Mouse (Mus musculus): ENCODE data around the gene Chd6. TPM values are rescaled to one million over a fixed set of nuclear protein-coding genes. Genes with fewer than 3 reads are reported as not detected.

Chd6 gene
- total and polyA plus RNA-seq, 3 experiments: 10.8 to 19.7 (median 14.0) TPM

DNA sequence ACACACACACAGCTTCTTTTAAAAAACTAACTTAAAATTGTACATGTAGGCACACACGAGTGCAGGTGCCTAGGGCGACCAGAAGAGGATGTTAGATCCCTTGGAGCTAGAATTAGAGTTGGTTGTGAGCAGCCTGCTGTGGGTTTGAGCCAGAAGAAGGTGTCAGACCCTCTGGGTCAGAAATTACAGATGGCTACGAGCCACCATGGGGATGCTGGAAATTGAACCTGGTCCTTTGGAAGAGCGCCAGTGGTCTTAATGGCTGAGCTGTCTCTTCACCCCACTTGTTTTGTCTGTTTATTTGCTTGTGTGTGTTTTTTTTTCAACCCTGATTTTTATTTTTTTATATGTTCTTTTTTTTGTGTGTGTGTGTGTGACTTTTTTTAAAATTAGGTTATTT, 174.4 kb downstream of the Chd6 start:
- in situ Hi-C loops (cut with MboI; ENCODE audit: low pct_ligation_motif_present, low pct_unique_long_range_greater_than_20kb, low sequenced_read_pairs) (no loop called here), dilution Hi-C loops (cut with MboI; ENCODE audit: extremely low pct_ligation_motif_present, extremely low pct_unique_long_range_greater_than_20kb, low sequenced_read_pairs) (no loop called here)
- Histone ChIP-seq H3K4me2 (ENCODE audit: insufficient read depth, low read depth, poor library complexity, severe bottlenecking) (no peak overlapping the region), H3K27me3 (replicated peaks) (peaks cover 6% of the 10 kb centered on the region), H3K4me1 (ENCODE audit: control insufficient read depth in 1 of 2, insufficient read depth in 2 of 2) (no peaks in the 10 kb centered on the region), H3K79me2 (replicated peaks; ENCODE audit: control insufficient read depth, extremely low read depth, insufficient read depth, poor library complexity, severe bottlenecking) (no peaks in the 10 kb centered on the region), H3K27ac (ENCODE audit: insufficient read depth, low read depth) (no peak overlapping the region), H3K36me3 (replicated peaks in 1 of 2; ENCODE audit: control insufficient read depth in 1 of 2, insufficient read depth in 1 of 2, low read length in 1 of 2) (no peaks in the 10 kb centered on the region), H3K9ac (ENCODE audit: insufficient read depth, low read depth) (no peak overlapping the region), H3K4me3 (replicated peaks in 1 of 3; ENCODE audit: low read depth in 2 of 3, low read length in 2 of 3, poor library complexity in 1 of 3) (no peak overlapping the region), H3K9me3 (replicated peaks; ENCODE audit: low read length) (no peaks in the 10 kb centered on the region)
- DNase-seq (ENCODE audit: extremely low read depth): no peak
- no peak for TF ChIP-seq MEF2A (IDR thresholded peaks at IDR 0.05; ENCODE audit: borderline replicate concordance, low read depth, low read length)
- no peak for TF ChIP-seq CHD1 (IDR thresholded peaks at IDR 0.05; ENCODE audit: low read depth, low read length)
- no peak for TF ChIP-seq JUN (IDR thresholded peaks at IDR 0.05; ENCODE audit: insufficient read depth, low read depth, low read length)
- no peak for TF ChIP-seq TBP (conservative IDR thresholded peaks at IDR 0.05; ENCODE audit: low read depth, low read length)
- TF ChIP-seq NELFE (IDR thresholded peaks at IDR 0.05; ENCODE audit: low read depth, low read length): no peak
- TF ChIP-seq KAT2A (IDR thresholded peaks at IDR 0.05; ENCODE audit: insufficient replicate concordance, low read length): no peak
- no peak for TF ChIP-seq RCOR1 (conservative IDR thresholded peaks at IDR 0.05; ENCODE audit: low read depth, low read length)
- no peak for TF ChIP-seq ZNF384 (IDR thresholded peaks at IDR 0.05; ENCODE audit: low read depth, low read length)
- TF ChIP-seq MAX (IDR thresholded peaks at IDR 0.05; ENCODE audit: low read length): no peak
- TF ChIP-seq CTCF (conservative IDR thresholded peaks at IDR 0.05 in 1 of 2, IDR thresholded peaks at IDR 0.05 in 1 of 2; ENCODE audit: low read depth in 2 of 2, low read length in 2 of 2): no peak
- TF ChIP-seq ETS1 (conservative IDR thresholded peaks at IDR 0.05; ENCODE audit: low read depth, low read length): no peak
- TF ChIP-seq TCF12 (IDR thresholded peaks at IDR 0.05; ENCODE audit: low read depth, low read length): no peak
- TF ChIP-seq HCFC1 (IDR thresholded peaks at IDR 0.05; ENCODE audit: low read depth, low read length): no peak
- TF ChIP-seq ELF1 (IDR thresholded peaks at IDR 0.05; ENCODE audit: low read depth, low read length): no peak
- TF ChIP-seq USF2 (conservative IDR thresholded peaks at IDR 0.05; ENCODE audit: low read depth, low read length): no peak
- no peak for TF ChIP-seq POLR2AphosphoS2 (IDR thresholded peaks at IDR 0.05; ENCODE audit: low read depth, low read length)
- no peak for TF ChIP-seq IRF4 (IDR thresholded peaks at IDR 0.05; ENCODE audit: low read depth, low read length)
- TF ChIP-seq RAD21 (IDR thresholded peaks at IDR 0.05; ENCODE audit: low read depth, low read length): no peak
- TF ChIP-seq MAFK (IDR thresholded peaks at IDR 0.05; ENCODE audit: insufficient replicate concordance, low read length): no peak
- TF ChIP-seq SIN3A (IDR thresholded peaks at IDR 0.05; ENCODE audit: low read length): no peak

- Histone ChIP-seq H3K27ac (ENCODE audit: insufficient read depth, low read depth) (no peak overlapping the region), H3K4me2 (ENCODE audit: insufficient read depth, low read depth, poor library complexity, severe bottlenecking) (no peak overlapping the region), H3K9ac (ENCODE audit: insufficient read depth, low read depth) (no peak overlapping the region), H3K27me3 (replicated peaks) (peaks cover 6% of the 10 kb centered on the region), H3K4me3 (replicated peaks in 1 of 3; ENCODE audit: low read depth in 2 of 3, low read length in 2 of 3, poor library complexity in 1 of 3) (no peak overlapping the region), H3K79me2 (replicated peaks; ENCODE audit: control insufficient read depth, extremely low read depth, insufficient read depth, poor library complexity, severe bottlenecking) (no peaks in the 10 kb centered on the region), H3K4me1 (ENCODE audit: control insufficient read depth in 1 of 2, insufficient read depth in 2 of 2) (no peaks in the 10 kb centered on the region), H3K36me3 (replicated peaks in 1 of 2; ENCODE audit: control insufficient read depth in 1 of 2, insufficient read depth in 1 of 2, low read length in 1 of 2) (no peaks in the 10 kb centered on the region), H3K9me3 (replicated peaks; ENCODE audit: low read length) (no peaks in the 10 kb centered on the region)
- DNase-seq (ENCODE audit: extremely low read depth): no peak
- TF ChIP-seq EP300 (IDR thresholded peaks at IDR 0.05; ENCODE audit: low read length): no peak
- peak in 1 of 2 experiments; percentile 20; a peak in 1 of 4 replicates for TF ChIP-seq CTCF (conservative IDR thresholded peaks at IDR 0.05 in 1 of 2, IDR thresholded peaks at IDR 0.05 in 1 of 2; ENCODE audit: low read depth in 2 of 2, low read length in 2 of 2)
- TF ChIP-seq TCF12 (IDR thresholded peaks at IDR 0.05; ENCODE audit: low read depth, low read length): no peak
- TF ChIP-seq JUND (conservative IDR thresholded peaks at IDR 0.05; ENCODE audit: low read depth, low read length): no peak
- dilution Hi-C loops (cut with MboI; ENCODE audit: extremely low pct_ligation_motif_present, extremely low pct_unique_long_range_greater_than_20kb, low sequenced_read_pairs) (no loop called here), in situ Hi-C loops (cut with MboI; ENCODE audit: low pct_ligation_motif_present, low pct_unique_long_range_greater_than_20kb, low sequenced_read_pairs) (no loop called here)
These were observed 175.0 kb downstream of the Chd6 start for GRCm38 (mm10) chr2:160933890-160934289.
